Mouse (Mus musculus) 416B (cell line): Measurements from ENCODE around the gene Dpep1.

Source experiments
- DNase-seq: peaks from one replicate; pipeline ENCODE4 v3.0.0; 2011; ENCODE audit warnings: low read depth

Dpep1 gene

GRCm38 (mm10) chr8:123248596-123248995, 62.6 kb downstream of the Dpep1 start:
- DNase-seq: no peak

- DNase-seq: no peak
Observed at GRCm38 (mm10) chr8:123250940-123251339, 64.9 kb downstream of the Dpep1 start.
